Mouse (Mus musculus) MEL (cell line): ENCODE data around the gene Lnx1.

Source experiments
- CHD2 ChIP-seq: IDR thresholded peaks from 2 replicates; pipeline ENCODE4 v1.6.1; 2011; ENCODE audit warnings: low read length, improper control_type of control experiment
- CTCF ChIP-seq, 3 experiments: IDR thresholded peaks in 2 of 3; conservative IDR thresholded peaks in 1 of 3; 2 replicates each; pipeline ENCODE4 v1.5.1; 2011 to 2012; ENCODE audit warnings: low read length in 3 of 3, low read depth in 2 of 3, mild to moderate bottlenecking in 2 of 3, improper control_type of control experiment in 1 of 3, inconsistent platforms in 1 of 3, mixed read lengths in 1 of 3, moderate library complexity in 1 of 3; ENCODE audit not compliant: control insufficient read depth in 1 of 3, insufficient read depth in 1 of 3, poor library complexity in 1 of 3, severe bottlenecking in 1 of 3
- MXI1 ChIP-seq: IDR thresholded peaks from 2 replicates; pipeline ENCODE4 v1.6.1; 2011; ENCODE audit warnings: mild to moderate bottlenecking, low read depth, low read length, improper control_type of control experiment
- POLR2A ChIP-seq, 2 experiments: IDR thresholded peaks; 2 replicates each; pipeline ENCODE4 v1.6.1; 2011 to 2012; ENCODE audit warnings: low read length in 2 of 2, mild to moderate bottlenecking in 2 of 2, control low read depth in 1 of 2, improper control_type of control experiment in 1 of 2, low read depth in 1 of 2, moderate library complexity in 1 of 2; ENCODE audit not compliant: control insufficient read depth in 1 of 2, insufficient read depth in 1 of 2, poor library complexity in 1 of 2
- SMC3 ChIP-seq: IDR thresholded peaks from 2 replicates; pipeline ENCODE4 v1.6.1; 2011; ENCODE audit warnings: low read depth, low read length, improper control_type of control experiment
- TBP ChIP-seq: IDR thresholded peaks from 2 replicates; pipeline ENCODE4 v1.8.0; 2011; ENCODE audit warnings: low read depth, low read length, improper control_type of control experiment
- TCF12 ChIP-seq: IDR thresholded peaks from 2 replicates; pipeline ENCODE4 v1.6.1; 2014; ENCODE audit warnings: low read depth, mild to moderate bottlenecking, inconsistent platforms, low read length, improper control_type of control experiment, moderate library complexity
- ZKSCAN1 ChIP-seq: IDR thresholded peaks from 2 replicates; pipeline ENCODE4 v1.6.1; 2012; ENCODE audit warnings: low read depth, mild to moderate bottlenecking, inconsistent platforms, low read length, improper control_type of control experiment, moderate library complexity
- ZMIZ1 ChIP-seq: IDR thresholded peaks from 2 replicates; pipeline ENCODE4 v1.6.1; 2012; ENCODE audit warnings: low read depth, mild to moderate bottlenecking, inconsistent platforms, low read length, improper control_type of control experiment, moderate library complexity
- ZNF384 ChIP-seq: IDR thresholded peaks from 2 replicates; pipeline ENCODE4 v1.6.1; 2012; ENCODE audit warnings: low read depth, mild to moderate bottlenecking, inconsistent platforms, low read length, improper control_type of control experiment

DNA sequence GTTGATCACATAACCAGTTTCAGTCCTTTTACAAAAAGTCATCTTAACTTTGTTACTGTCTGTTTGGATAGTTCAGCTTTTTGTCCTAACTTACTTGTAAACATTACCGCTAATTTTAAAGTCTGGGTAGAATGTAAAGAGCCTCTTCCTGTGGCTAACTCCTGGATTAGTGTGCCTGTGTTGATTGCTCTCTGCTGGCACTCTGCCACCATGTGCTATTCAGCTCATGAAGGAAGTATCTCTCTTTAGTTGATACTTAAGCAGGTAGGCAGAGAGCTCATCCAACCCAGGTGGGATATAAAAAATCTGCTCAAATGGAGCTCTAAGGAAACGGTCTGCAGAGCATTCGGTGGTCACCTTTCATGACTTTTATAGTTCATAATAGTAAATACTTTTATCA lies 101.5 kb downstream of the Lnx1 start:
- no peak for TF ChIP-seq MXI1
- no peak for TF ChIP-seq CTCF (IDR thresholded peaks at IDR 0.05 in 2 of 3, conservative IDR thresholded peaks at IDR 0.05 in 1 of 3; ENCODE audit: control insufficient read depth in 1 of 3, insufficient read depth in 1 of 3, low read depth in 2 of 3, low read length in 3 of 3, poor library complexity in 1 of 3, severe bottlenecking in 1 of 3)
- TF ChIP-seq TBP, result no peak
- no peak for TF ChIP-seq POLR2A (IDR thresholded peaks at IDR 0.05; ENCODE audit: control insufficient read depth in 1 of 2, insufficient read depth in 1 of 2, low read depth in 1 of 2, low read length in 2 of 2, poor library complexity in 1 of 2)
- TF ChIP-seq ZNF384, result no peak
- no peak for TF ChIP-seq CHD2
- TF ChIP-seq SMC3, result no peak
- no peak for TF ChIP-seq ZKSCAN1
- TF ChIP-seq TCF12, result no peak
- no peak for TF ChIP-seq ZMIZ1
